Mouse (Mus musculus) lung, embryonic 16.5 days (tissue): Measurements from ENCODE around the gene Prr7. TPM values are rescaled to one million over a fixed set of nuclear protein-coding genes. Genes with fewer than 3 reads are reported as not detected.

Source experiments
- ATAC-seq: fragments of 200-750 bp; cut with Nextera tagmentation; 2 replicates; pipeline ENCODE4 v1.8.0; 2017; ENCODE audit warnings: low read depth, mild to moderate bottlenecking, moderate library complexity
- H3K27ac ChIP-seq: fragments of 300-500 bp; sonication (generic); 2 replicates; pipeline ENCODE4 v1.5.1; 2014; ENCODE audit warnings: mild to moderate bottlenecking, control low read depth, low read length
- H3K27me3 ChIP-seq: fragments of 300-500 bp; sonication (generic); 2 replicates; pipeline ENCODE4 v1.6.1; 2014; ENCODE audit warnings: low read depth, low read length, mixed read lengths; ENCODE audit not compliant: control insufficient read depth, insufficient read depth
- H3K36me3 ChIP-seq: fragments of 300-500 bp; sonication (generic); 2 replicates; pipeline ENCODE4 v1.6.1; 2014; ENCODE audit warnings: low read length; ENCODE audit not compliant: control insufficient read depth, insufficient read depth
- H3K4me1 ChIP-seq: fragments of 300-500 bp; sonication (generic); replicated peaks from 2 replicates; pipeline ENCODE4 v1.6.1; 2014; ENCODE audit warnings: low read length, mixed read lengths; ENCODE audit not compliant: control insufficient read depth, insufficient read depth
- H3K4me2 ChIP-seq: fragments of 300-500 bp; sonication (generic); 2 replicates; pipeline ENCODE4 v1.6.1; 2014; ENCODE audit warnings: low read depth, low read length, control low read depth
- H3K4me3 ChIP-seq: fragments of 300-500 bp; sonication (generic); 2 replicates; pipeline ENCODE4 v1.5.1; 2014; ENCODE audit warnings: mild to moderate bottlenecking, low read length, control low read depth
- H3K9ac ChIP-seq: fragments of 300-500 bp; sonication (generic); 2 replicates; pipeline ENCODE4 v1.6.1; 2014; ENCODE audit warnings: low read length, control low read depth
- H3K9me3 ChIP-seq: fragments of 300-500 bp; sonication (generic); 2 replicates; pipeline ENCODE4 v1.6.1; 2016; ENCODE audit warnings: low read length; ENCODE audit not compliant: control insufficient read depth
- WGBS: fragments of 180-500 bp; shearing (Covaris S2); extraction: QIAGEN DNeasy Blood & Tissue Kit; methylation state at CpG from one replicate; pipeline ENCODE4 v1.1.7; 2014; 5-methylcytosine and 5-hydroxymethylcytosine counted together
- polyA plus RNA-seq: library from polyadenylated mRNA; unstranded; fragments of >200 nt; fragmentation: Nextera tagmentation; extraction: Ambion mirVana; gene quantifications from 2 replicates; pipeline ENCODE4 v1.2.1, GENCODE M21; 2015

Prr7 gene
- polyA plus RNA-seq, 1 experiment from 2014 or later, result 0.46 TPM

GRCm38 (mm10) chr13:55463399-55464026 is 554 bp upstream of the Prr7 start:
- H3K36me3 ChIP-seq, result peaks cover 12% of the 10 kb centered on the region
- peaks cover 16% of the 10 kb centered on the region for H3K4me1 ChIP-seq
- no peak overlapping the region for H3K27ac ChIP-seq
- H3K9ac ChIP-seq, result peak overlapping the region; percentile 78
- 11% methylated on average over 14 of the region's 14 CpGs for WGBS
- no peaks in the 10 kb centered on the region for H3K9me3 ChIP-seq
- no peaks in the 10 kb centered on the region for H3K27me3 ChIP-seq
- H3K4me2 ChIP-seq, result peak overlapping the region; percentile 99
- ATAC-seq, result peak; percentile 8; the same call in 1 of the 2 replicates
- peak overlapping the region; percentile 68 for H3K4me3 ChIP-seq

GRCm38 (mm10) chr13:55465184-55465583 is 1.1 kb downstream of the Prr7 start:
- H3K9ac ChIP-seq, result peak overlapping the region; percentile 78
- H3K36me3 ChIP-seq, result no peaks in the 10 kb centered on the region
- 32% methylated on average over 3 of the region's 3 CpGs for WGBS
- peaks cover under 1% of the 10 kb centered on the region; the same call in 1 of the 2 replicates for H3K27me3 ChIP-seq
- H3K9me3 ChIP-seq, result no peaks in the 10 kb centered on the region
- no peak overlapping the region for H3K4me2 ChIP-seq
- peaks cover 16% of the 10 kb centered on the region for H3K4me1 ChIP-seq
- H3K4me3 ChIP-seq, result no peak overlapping the region
- H3K27ac ChIP-seq, result no peak overlapping the region
- ATAC-seq, result no peak

DNA sequence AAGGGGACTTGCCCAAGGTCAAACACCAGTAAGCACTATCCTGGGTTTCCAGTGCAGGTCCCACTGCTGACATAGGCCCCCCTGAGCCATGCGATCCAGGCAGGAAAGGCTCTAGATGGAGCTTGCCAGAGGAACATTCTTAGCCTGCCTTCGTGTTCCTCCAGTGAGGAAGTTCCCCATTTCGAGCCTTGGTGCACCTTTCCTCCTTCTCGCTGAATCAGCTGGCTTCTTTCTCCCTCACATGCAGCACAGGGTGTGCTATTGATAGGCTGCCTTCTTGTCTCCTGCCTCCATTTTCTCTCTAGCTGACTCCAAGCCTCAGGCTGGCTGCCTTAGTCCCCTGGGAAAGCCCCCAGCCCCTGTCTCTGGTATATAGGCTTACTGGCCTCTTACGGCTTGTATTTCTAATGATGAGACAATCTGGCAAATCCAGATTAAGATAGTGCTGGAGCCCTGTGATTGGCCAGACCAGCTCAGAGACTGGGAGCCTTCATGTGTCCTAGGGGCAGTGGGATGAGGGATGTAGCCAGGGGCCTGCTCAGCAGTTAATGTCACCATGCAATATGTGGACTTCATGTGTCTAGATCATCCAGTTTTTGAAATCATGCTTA is 1.9 kb downstream of the Prr7 start:
- 64% methylated on average over 5 of the region's 5 CpGs for WGBS

DNA sequence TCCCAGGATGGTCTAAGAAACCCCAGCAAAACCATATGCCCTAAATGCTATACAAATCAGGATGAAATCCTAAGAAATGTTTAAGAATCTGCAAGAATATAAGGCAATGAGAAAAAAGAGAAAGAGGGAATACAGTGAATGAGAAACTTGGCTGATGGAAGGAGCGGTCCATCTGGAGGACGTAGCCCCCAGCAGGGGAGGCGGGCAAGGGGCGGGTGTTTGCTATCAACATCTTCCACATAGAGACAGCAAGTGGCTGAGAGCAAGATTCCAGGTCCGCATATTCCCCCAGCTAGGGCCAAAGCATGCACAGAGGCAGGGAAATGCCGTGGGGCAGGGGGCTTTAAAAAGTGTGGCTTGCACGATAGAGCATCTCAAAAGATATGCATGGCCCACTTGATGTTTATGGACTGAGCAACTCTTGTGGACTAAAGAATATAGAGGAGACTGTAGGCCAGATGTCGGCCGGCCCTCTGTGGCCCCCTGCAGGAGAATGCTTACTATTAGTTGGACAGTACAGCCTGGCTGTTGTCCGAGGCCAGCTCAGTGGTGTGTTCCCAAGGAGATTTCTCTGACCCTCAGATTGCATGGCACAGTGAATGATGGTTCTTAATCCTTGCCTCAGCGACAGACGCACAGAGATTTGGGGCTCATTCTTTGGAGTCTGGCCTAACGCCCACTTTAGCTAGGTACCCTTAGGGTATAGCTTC is 4.9 kb downstream of the Prr7 start:
- Histone ChIP-seq H3K27ac (no peak overlapping the region), H3K9ac (no peak overlapping the region), H3K36me3 (no peaks in the 10 kb centered on the region), H3K4me1 (peaks cover 18% of the 10 kb centered on the region), H3K4me3 (no peak overlapping the region), H3K27me3 (peaks cover 3% of the 10 kb centered on the region; the same call in 1 of the 2 replicates), H3K9me3 (no peaks in the 10 kb centered on the region), H3K4me2 (no peak overlapping the region)
- WGBS, result 40% methylated on average over 13 of the region's 13 CpGs
- ATAC-seq, result no peak

More for the DNA sequence above, 1.9 kb downstream of the Prr7 start:
- H3K27ac ChIP-seq, result no peak overlapping the region
- no peak overlapping the region for H3K4me2 ChIP-seq
- H3K9ac ChIP-seq, result no peak overlapping the region
- peaks cover 16% of the 10 kb centered on the region for H3K4me1 ChIP-seq
- peaks cover 3% of the 10 kb centered on the region; the same call in 1 of the 2 replicates for H3K27me3 ChIP-seq
- no peak for ATAC-seq
- no peaks in the 10 kb centered on the region for H3K36me3 ChIP-seq
- no peak overlapping the region for H3K4me3 ChIP-seq
- no peaks in the 10 kb centered on the region for H3K9me3 ChIP-seq

DNA sequence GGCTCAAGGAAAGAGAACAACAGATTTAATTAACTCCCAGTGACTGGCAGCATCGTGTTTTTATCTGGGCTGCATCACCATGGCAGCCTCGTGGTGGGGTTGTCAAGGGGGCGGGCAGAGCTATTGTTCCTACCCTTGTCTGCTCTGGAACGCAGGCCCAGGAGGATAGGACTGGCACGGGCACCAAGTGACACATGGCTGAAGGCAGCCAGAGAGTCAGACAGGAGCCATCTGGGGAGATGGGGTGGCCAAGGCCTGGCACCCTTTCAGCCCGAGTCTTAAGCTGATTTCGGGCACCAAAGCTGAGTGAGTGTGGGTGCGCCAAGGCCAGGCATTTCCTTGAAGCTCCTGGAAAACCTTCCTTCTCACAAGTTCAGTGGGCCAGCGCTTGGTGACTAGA is 6.3 kb downstream of the Prr7 start:
- no peak for ATAC-seq
- Histone ChIP-seq H3K27me3 (peaks cover 3% of the 10 kb centered on the region; the same call in 1 of the 2 replicates), H3K36me3 (peaks cover 3% of the 10 kb centered on the region; the same call in 1 of the 2 replicates), H3K4me1 (peaks cover 8% of the 10 kb centered on the region), H3K9ac (no peak overlapping the region), H3K9me3 (no peaks in the 10 kb centered on the region), H3K4me3 (no peak overlapping the region), H3K27ac (no peak overlapping the region), H3K4me2 (no peak overlapping the region)
- WGBS, result 79% methylated on average over 9 of the region's 9 CpGs

GRCm38 (mm10) chr13:55471156-55471818 is 7.2 kb downstream of the Prr7 start:
- peak overlapping the region; percentile 97 for H3K4me2 ChIP-seq
- H3K36me3 ChIP-seq, result peaks cover 10% of the 10 kb centered on the region
- ATAC-seq, result peak; percentile 76
- peak overlapping the region; percentile 63 for H3K9ac ChIP-seq
- under 1% methylated on average over 53 of the region's 54 CpGs for WGBS
- H3K27ac ChIP-seq, result no peak overlapping the region; the same call in 1 of the 2 replicates
- H3K4me1 ChIP-seq, result peaks cover 8% of the 10 kb centered on the region
- peak overlapping the region; percentile 59 for H3K4me3 ChIP-seq
- peaks cover 3% of the 10 kb centered on the region; the same call in 1 of the 2 replicates for H3K27me3 ChIP-seq
- no peaks in the 10 kb centered on the region for H3K9me3 ChIP-seq

- WGBS, result under 1% methylated on average over 31 of the region's 31 CpGs
- peak; percentile 21 for ATAC-seq
- H3K4me3 ChIP-seq, result peak overlapping the region; percentile 59
- peak overlapping the region; percentile 97 for H3K4me2 ChIP-seq
- H3K27me3 ChIP-seq, result peaks cover 3% of the 10 kb centered on the region; the same call in 1 of the 2 replicates
- H3K4me1 ChIP-seq, result peaks cover 8% of the 10 kb centered on the region
- H3K9me3 ChIP-seq, result no peaks in the 10 kb centered on the region
- H3K36me3 ChIP-seq, result peaks cover 10% of the 10 kb centered on the region
- H3K27ac ChIP-seq, result no peak overlapping the region
- peak overlapping the region; percentile 63 for H3K9ac ChIP-seq
These were observed 7.7 kb downstream of the Prr7 start for GRCm38 (mm10) chr13:55471819-55472131.

DNA sequence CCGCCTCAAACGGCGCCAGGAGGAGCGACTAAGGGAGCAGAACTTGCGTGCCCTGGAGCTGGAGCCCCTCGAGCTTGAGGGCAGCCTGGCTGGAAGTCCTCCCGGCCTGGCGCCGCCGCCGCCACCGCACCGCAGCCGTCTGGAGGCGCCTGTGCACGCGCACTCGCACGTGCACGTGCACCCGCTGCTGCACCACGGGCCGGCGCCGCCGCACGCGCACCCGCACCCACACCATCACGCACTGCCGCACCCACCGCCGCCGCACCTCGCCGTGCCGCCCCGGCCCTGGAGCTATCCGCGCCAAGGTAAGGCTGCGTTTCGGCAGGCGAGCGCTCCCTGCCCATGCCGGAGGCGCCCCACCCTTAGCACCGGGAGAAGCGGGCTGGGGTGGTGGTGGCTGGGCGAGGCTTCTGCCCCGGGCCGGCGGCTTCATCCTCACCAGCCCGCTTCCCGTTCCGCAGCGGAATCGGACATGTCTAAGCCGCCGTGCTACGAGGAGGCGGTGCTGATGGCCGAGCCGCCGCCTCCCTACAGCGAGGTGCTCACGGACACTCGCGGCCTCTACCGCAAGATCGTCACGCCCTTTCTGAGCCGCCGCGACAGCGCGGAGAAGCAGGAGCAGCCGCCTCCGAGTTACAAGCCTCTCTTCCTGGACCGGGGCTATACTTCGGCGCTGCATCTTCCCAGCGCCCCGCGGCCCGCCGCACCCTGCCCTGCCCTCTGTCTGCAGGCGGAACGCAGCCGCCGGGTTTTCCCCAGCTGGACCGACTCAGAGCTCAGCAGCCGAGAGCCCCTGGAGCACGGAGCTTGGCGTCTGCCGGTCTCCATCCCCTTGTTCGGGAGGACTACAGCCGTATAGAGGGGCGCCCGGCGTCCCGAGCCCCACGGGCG is 8.3 kb downstream of the Prr7 start:
- Histone ChIP-seq H3K4me2 (peak overlapping the region; percentile 97), H3K27ac (no peak overlapping the region), H3K27me3 (peaks cover 3% of the 10 kb centered on the region; the same call in 1 of the 2 replicates), H3K4me3 (peak overlapping the region; percentile 59), H3K9me3 (no peaks in the 10 kb centered on the region), H3K9ac (peak overlapping the region; percentile 63), H3K36me3 (peaks cover 10% of the 10 kb centered on the region), H3K4me1 (peaks cover 8% of the 10 kb centered on the region)
- under 1% methylated on average over 92 of the region's 103 CpGs for WGBS
- peak; percentile 60 for ATAC-seq
